Mouse (Mus musculus) testis, adult 2 months (tissue): ENCODE data around the gene Tll1. TPM values are rescaled to one million over a fixed set of nuclear protein-coding genes. Genes with fewer than 3 reads are reported as not detected.

Experiments used
- H3K27ac ChIP-seq: fragments of 200-500 bp; 2 replicates; pipeline ENCODE4 v1.5.1; 2012; ENCODE audit warnings: low read depth, low read length; ENCODE audit not compliant: control insufficient read depth, insufficient read depth
- H3K27me3 ChIP-seq: fragments of 200-500 bp; 2 replicates; pipeline ENCODE4 v1.6.1; 2012; ENCODE audit warnings: mild to moderate bottlenecking, low read length, moderate library complexity; ENCODE audit not compliant: control insufficient read depth, insufficient read depth
- H3K36me3 ChIP-seq: fragments of 200-500 bp; 2 replicates; pipeline ENCODE4 v1.6.1; 2012; ENCODE audit warnings: mild to moderate bottlenecking, low read length; ENCODE audit not compliant: control insufficient read depth, insufficient read depth
- H3K4me1 ChIP-seq: fragments of 200-500 bp; 2 replicates; pipeline ENCODE4 v1.6.1; 2012; ENCODE audit warnings: low read length; ENCODE audit not compliant: control insufficient read depth, insufficient read depth
- H3K4me3 ChIP-seq: fragments of 200-500 bp; 2 replicates; pipeline ENCODE4 v1.5.1; 2012; ENCODE audit warnings: low read depth, mild to moderate bottlenecking, low read length, moderate library complexity, mixed read lengths; ENCODE audit not compliant: control insufficient read depth
- CTCF ChIP-seq: fragments of 200-500 bp; IDR thresholded peaks from 2 replicates; pipeline ENCODE4 v1.5.1; 2012; ENCODE audit warnings: low read depth, mild to moderate bottlenecking, inconsistent platforms, low read length, moderate library complexity; ENCODE audit not compliant: control insufficient read depth, insufficient read depth, insufficient replicate concordance
- POLR2A ChIP-seq: fragments of 200-500 bp; IDR thresholded peaks from 2 replicates; pipeline ENCODE4 v1.6.1; 2012; ENCODE audit warnings: low read depth, mild to moderate bottlenecking, inconsistent platforms, low read length, moderate library complexity; ENCODE audit not compliant: control insufficient read depth
- polyA plus RNA-seq: library from polyadenylated mRNA; depleted of rRNA; stranded (reverse); fragments of >200 nt; gene quantifications from 2 replicates; pipeline ENCODE4 v1.2.3, GENCODE M21; 2012

The Tll1 gene
- polyA plus RNA-seq, 1 experiment, result 0.11 TPM

- no peaks in the 10 kb centered on the region for H3K4me1 ChIP-seq
- H3K27ac ChIP-seq, result no peak overlapping the region
- no peak overlapping the region for H3K4me3 ChIP-seq
- no peaks in the 10 kb centered on the region for H3K27me3 ChIP-seq
- H3K36me3 ChIP-seq, result no peaks in the 10 kb centered on the region
- TF ChIP-seq CTCF (no peak), POLR2A (no peak)
Measured at GRCm38 (mm10) chr8:64173759-64174158, 32.3 kb downstream of the Tll1 start.

- Histone ChIP-seq H3K27me3 (no peaks in the 10 kb centered on the region), H3K4me3 (no peak overlapping the region), H3K27ac (no peak overlapping the region), H3K4me1 (no peaks in the 10 kb centered on the region), H3K36me3 (no peaks in the 10 kb centered on the region)
- TF ChIP-seq POLR2A (no peak), CTCF (no peak)
Measured at GRCm38 (mm10) chr8:64152899-64153891, 52.9 kb downstream of the Tll1 start.

- no peak overlapping the region for H3K27ac ChIP-seq
- no peaks in the 10 kb centered on the region for H3K36me3 ChIP-seq
- no peak overlapping the region for H3K4me3 ChIP-seq
- TF ChIP-seq POLR2A (no peak), CTCF (no peak)
- H3K27me3 ChIP-seq, result no peaks in the 10 kb centered on the region
- H3K4me1 ChIP-seq, result no peaks in the 10 kb centered on the region
Measured at GRCm38 (mm10) chr8:64152216-64152804, 53.8 kb downstream of the Tll1 start.

GRCm38 (mm10) chr8:64136593-64136992 lies 69.5 kb downstream of the Tll1 start:
- Histone ChIP-seq H3K36me3 (no peaks in the 10 kb centered on the region), H3K4me3 (no peak overlapping the region), H3K27ac (no peak overlapping the region), H3K4me1 (no peaks in the 10 kb centered on the region), H3K27me3 (no peaks in the 10 kb centered on the region)
- TF ChIP-seq CTCF, result no peak
- TF ChIP-seq POLR2A, result no peak

- Histone ChIP-seq H3K4me3 (no peak overlapping the region), H3K27ac (no peak overlapping the region), H3K4me1 (no peaks in the 10 kb centered on the region), H3K27me3 (no peaks in the 10 kb centered on the region), H3K36me3 (no peaks in the 10 kb centered on the region)
- TF ChIP-seq POLR2A, result no peak
- TF ChIP-seq CTCF, result no peak
Measured at GRCm38 (mm10) chr8:64107190-64107589, 98.9 kb downstream of the Tll1 start.

GRCm38 (mm10) chr8:64073396-64073795 lies 132.7 kb downstream of the Tll1 start:
- no peaks in the 10 kb centered on the region for H3K36me3 ChIP-seq
- no peak overlapping the region for H3K4me3 ChIP-seq
- H3K27ac ChIP-seq, result no peak overlapping the region
- TF ChIP-seq CTCF, result no peak
- no peaks in the 10 kb centered on the region for H3K27me3 ChIP-seq
- no peaks in the 10 kb centered on the region for H3K4me1 ChIP-seq

- H3K4me1 ChIP-seq, result no peaks in the 10 kb centered on the region
- H3K27me3 ChIP-seq, result no peaks in the 10 kb centered on the region
- no peak overlapping the region for H3K27ac ChIP-seq
- no peaks in the 10 kb centered on the region for H3K36me3 ChIP-seq
- H3K4me3 ChIP-seq, result no peak overlapping the region
- TF ChIP-seq CTCF (no peak), POLR2A (no peak)
Measured at GRCm38 (mm10) chr8:64059867-64060266, 146.2 kb downstream of the Tll1 start.
